Mouse (Mus musculus): Measurements from ENCODE around the gene Gm26938.

- TF ChIP-seq CTCF (IDR thresholded peaks at IDR 0.05; ENCODE audit: control insufficient read depth, insufficient read depth, insufficient replicate concordance, low read depth, low read length) (no peak), POLR2A (IDR thresholded peaks at IDR 0.05; ENCODE audit: control insufficient read depth, low read depth, low read length) (no peak)
Measured at GRCm38 (mm10) chr5:139830734-139831133, 4.5 kb upstream of the Gm26938 start.

Measured in testis, adult 2 months (tissue).